Mouse (Mus musculus) stomach, postnatal 0 days (tissue): ENCODE measurements around the gene Lypd3. TPM values are rescaled to one million over a fixed set of nuclear protein-coding genes. Genes with fewer than 3 reads are reported as not detected.
"Not testable (repeated sequence)": the region's sequence is repeated elsewhere in the genome, so short reads cannot be mapped to it uniquely, and the experiment has no call there.

ENCODE experiments used
- ATAC-seq: fragments of 200-750 bp; cut with Nextera tagmentation; 2 replicates; pipeline ENCODE4 v1.8.0; 2017; ENCODE audit not compliant: low FRiP score, low TSS enrichment
- DNase-seq: peaks from one replicate; pipeline ENCODE4 v3.0.0-alpha.2; 2016; ENCODE audit warnings: low spot score
- H3K27ac ChIP-seq: fragments of 300-500 bp; sonication (generic); replicated peaks from 2 replicates; pipeline ENCODE4 v1.5.1; 2014; ENCODE audit warnings: mild to moderate bottlenecking, control low read depth
- H3K27me3 ChIP-seq: fragments of 300-500 bp; sonication (generic); 2 replicates; pipeline ENCODE4 v1.6.1; 2014; ENCODE audit warnings: low read length; ENCODE audit not compliant: control insufficient read depth, insufficient read depth
- H3K36me3 ChIP-seq: fragments of 300-500 bp; sonication (generic); 2 replicates; pipeline ENCODE4 v1.6.1; 2014; ENCODE audit warnings: low read length, mixed read lengths; ENCODE audit not compliant: control insufficient read depth, insufficient read depth
- H3K4me1 ChIP-seq: fragments of 300-500 bp; sonication (generic); replicated peaks from 2 replicates; pipeline ENCODE4 v1.6.1; 2014; ENCODE audit warnings: antibody characterized with exemption; ENCODE audit not compliant: control insufficient read depth, insufficient read depth
- H3K4me2 ChIP-seq: fragments of 300-500 bp; sonication (generic); replicated peaks from 2 replicates; pipeline ENCODE4 v1.6.1; 2014; ENCODE audit warnings: low read depth, mild to moderate bottlenecking, control low read depth, moderate library complexity
- H3K4me3 ChIP-seq: fragments of 300-500 bp; sonication (generic); 2 replicates; pipeline ENCODE4 v1.5.1; 2014; ENCODE audit warnings: low read depth, low read length, control low read depth
- H3K9ac ChIP-seq: fragments of 300-500 bp; sonication (generic); 2 replicates; pipeline ENCODE4 v1.6.1; 2014; ENCODE audit warnings: mild to moderate bottlenecking, low read length, control low read depth, mixed read lengths
- H3K9me3 ChIP-seq: fragments of 300-500 bp; sonication (generic); 2 replicates; pipeline ENCODE4 v1.6.1; 2016; ENCODE audit warnings: low read length; ENCODE audit not compliant: control insufficient read depth
- CTCF ChIP-seq: IDR thresholded peaks from 2 replicates; pipeline ENCODE4 v1.5.1; 2016; ENCODE audit warnings: antibody characterized with exemption, low read depth, mild to moderate bottlenecking, moderate library complexity
- EP300 ChIP-seq: optimal IDR thresholded peaks from 2 replicates; pipeline ENCODE3; 2016; ENCODE audit warnings: antibody characterized with exemption
- WGBS: fragments of 180-500 bp; shearing (Covaris S2); extraction: QIAGEN DNeasy Blood & Tissue Kit; methylation state at CpG from one replicate; pipeline ENCODE4 v1.1.7; 2014; 5-methylcytosine and 5-hydroxymethylcytosine counted together
- polyA plus RNA-seq: library from polyadenylated mRNA; unstranded; fragments of >200 nt; fragmentation: Nextera tagmentation; extraction: Ambion mirVana; gene quantifications from 2 replicates; pipeline ENCODE4 v1.2.1, GENCODE M21; 2015

The Lypd3 gene
- polyA plus RNA-seq, 1 experiment from 2014 or later, result 277 TPM

- H3K9me3 ChIP-seq, result no peaks in the 10 kb centered on the region
- DNase-seq, result no peak
- ATAC-seq, result no peak
Observed at GRCm38 (mm10) chr7:24676575-24676974, 40.2 kb downstream of the Lypd3 start, which contains the start of gene Tex101. Gene Tex101 (minus strand): TSS chr7:24676675.

GRCm38 (mm10) chr7:24684121-24684520 lies 47.8 kb downstream of the Lypd3 start:
- ATAC-seq, H3K36me3 ChIP-seq, H3K4me3 ChIP-seq, H3K9ac ChIP-seq, H3K27me3 ChIP-seq, H3K9me3 ChIP-seq, H3K4me2 ChIP-seq, H3K27ac ChIP-seq, DNase-seq, H3K4me1 ChIP-seq: not testable (repeated sequence)
- WGBS, result 70% methylated on average over 7 of the region's 7 CpGs

More at GRCm38 (mm10) chr7:24676575-24676974, 40.2 kb downstream of the Lypd3 start, which contains the start of gene Tex101:
- Histone ChIP-seq H3K27me3 (no peaks in the 10 kb centered on the region), H3K27ac (no peak within 1 kb of the TSS), H3K4me2 (no peak within 1 kb of the TSS), H3K36me3 (no peaks in the 10 kb centered on the region), H3K9ac (no peak within 1 kb of the TSS), H3K4me1 (no peaks in the 10 kb centered on the region), H3K4me3 (no peak within 1 kb of the TSS)
- WGBS, result 84% methylated on average over 9 of the region's 9 CpGs
- TF ChIP-seq CTCF (no peak), EP300 (no peak)

DNA sequence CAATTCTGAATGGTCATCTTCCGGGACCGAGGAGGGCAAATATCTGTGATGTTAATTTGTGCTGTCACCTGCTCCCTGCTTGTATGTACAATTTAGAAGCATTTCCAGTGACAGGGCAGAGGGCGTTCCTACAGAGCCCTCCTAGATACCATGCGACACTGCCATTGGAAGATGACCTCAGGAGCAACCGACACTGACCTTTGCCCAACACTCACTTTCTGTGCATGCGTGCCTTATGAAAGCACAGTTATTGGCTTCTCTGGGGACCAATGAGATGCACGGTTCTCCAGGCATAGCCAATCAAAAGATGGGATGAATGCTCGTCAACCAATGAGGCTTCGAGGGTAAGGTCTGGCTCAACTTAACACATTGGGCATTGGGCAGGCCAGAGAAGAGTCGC lies 51.2 kb downstream of the Lypd3 start:
- not testable (repeated sequence) for H3K4me3 ChIP-seq, H3K36me3 ChIP-seq, H3K4me1 ChIP-seq, H3K4me2 ChIP-seq, H3K9me3 ChIP-seq, H3K9ac ChIP-seq, ATAC-seq, H3K27me3 ChIP-seq, H3K27ac ChIP-seq, DNase-seq
- 94% methylated on average over 10 of the region's 10 CpGs for WGBS

Other genes with a start within 250 kb of the Lypd3 start
- gene Smg9, start 236.9 kb upstream of the Lypd3 start, polyA plus RNA-seq, result 14.1 and 14.4 TPM in 2 replicates
- 0.05 and 0.10 TPM in 2 replicates for gene Irgc1, start 184.3 kb upstream of the Lypd3 start, polyA plus RNA-seq
- gene Plaur, start 174.1 kb upstream of the Lypd3 start, polyA plus RNA-seq, result 26.8 and 28.8 TPM in 2 replicates
- gene Cadm4, start 154.5 kb upstream of the Lypd3 start, polyA plus RNA-seq, result 3.4 and 4.5 TPM in 2 replicates
- gene Zfp428, start 129.5 kb upstream of the Lypd3 start, polyA plus RNA-seq, result 13.6 and 15.8 TPM in 2 replicates
- gene AC161166.1, start 124.1 kb upstream of the Lypd3 start, polyA plus RNA-seq, result 0.07 and 0.10 TPM in 2 replicates
- gene Irgq, start 105.9 kb upstream of the Lypd3 start, polyA plus RNA-seq, result 4.3 and 5.7 TPM in 2 replicates
- gene Pinlyp, start 90.4 kb upstream of the Lypd3 start, polyA plus RNA-seq, result 61.2 and 62.9 TPM in 2 replicates
- gene Xrcc1, start 90.3 kb upstream of the Lypd3 start, polyA plus RNA-seq, result 27.4 and 31.4 TPM in 2 replicates
- gene Ethe1, start 49.0 kb upstream of the Lypd3 start, polyA plus RNA-seq, result 120 and 128 TPM in 2 replicates
- gene Zfp575, start 48.9 kb upstream of the Lypd3 start, polyA plus RNA-seq, result 3.6 and 4.0 TPM in 2 replicates
- gene Phldb3, start 25.8 kb upstream of the Lypd3 start, polyA plus RNA-seq, result 1.2 TPM in 2 replicates
- 0.15 TPM in 1 of 2 replicates, not detected in the other for gene Tex101, start 40.1 kb downstream of the Lypd3 start, polyA plus RNA-seq
- gene BC049730, start 72.7 kb downstream of the Lypd3 start, polyA plus RNA-seq, result not detected in 2 replicates
- not detected in 2 replicates for gene Gm4763, start 90.4 kb downstream of the Lypd3 start, polyA plus RNA-seq
- gene Cd177, start 123.8 kb downstream of the Lypd3 start, polyA plus RNA-seq, result 12.2 and 12.3 TPM in 2 replicates
- 2.3 and 2.7 TPM in 2 replicates for gene Ceacam10, start 140.7 kb downstream of the Lypd3 start, polyA plus RNA-seq
- gene Gm9844, start 225.7 kb downstream of the Lypd3 start, polyA plus RNA-seq, result 10.4 and 15.8 TPM in 2 replicates
- not detected in 2 replicates for gene Lypd4, start 233.4 kb downstream of the Lypd3 start, polyA plus RNA-seq
- gene Dmrtc2, start 233.5 kb downstream of the Lypd3 start, polyA plus RNA-seq, result not detected in 2 replicates
- gene Rps19, start 247.8 kb downstream of the Lypd3 start, polyA plus RNA-seq, result 2,060 and 2,085 TPM in 2 replicates